Mouse (Mus musculus) layer of hippocampus, adult 2 months (tissue): ENCODE results near the gene Arel1. TPM values are rescaled to one million over a fixed set of nuclear protein-coding genes. Genes with fewer than 3 reads are reported as not detected.
A peak's percentile ranks its signal among the peaks of the same experiment; 100 is the strongest.

Experiments
- DNase-seq, 2 experiments: peaks; one replicate each; pipeline ENCODE4 v3.0.0; 2022; ENCODE audit warnings: low spot score in 2 of 2
- H3K27ac ChIP-seq: fragments of 200-600 bp; 2 replicates; pipeline ENCODE4 v1.8.1; 2022
- H3K4me3 ChIP-seq: fragments of 200-600 bp; 2 replicates; pipeline ENCODE4 v1.8.1; 2022; ENCODE audit warnings: mild to moderate bottlenecking
- CTCF ChIP-seq: fragments of 200-600 bp; conservative IDR thresholded peaks from 2 replicates; pipeline ENCODE4 v1.8.1; 2022; ENCODE audit warnings: antibody characterized with exemption, mild to moderate bottlenecking, moderate library complexity
- total RNA-seq, 2 experiments: library from RNA; stranded (reverse); gene quantifications; 2 replicates each; pipeline ENCODE4 v1.2.3; 2021

Gene Arel1
- total RNA-seq, 2 experiments from 2014 or later: 108 to 115 TPM

DNA sequence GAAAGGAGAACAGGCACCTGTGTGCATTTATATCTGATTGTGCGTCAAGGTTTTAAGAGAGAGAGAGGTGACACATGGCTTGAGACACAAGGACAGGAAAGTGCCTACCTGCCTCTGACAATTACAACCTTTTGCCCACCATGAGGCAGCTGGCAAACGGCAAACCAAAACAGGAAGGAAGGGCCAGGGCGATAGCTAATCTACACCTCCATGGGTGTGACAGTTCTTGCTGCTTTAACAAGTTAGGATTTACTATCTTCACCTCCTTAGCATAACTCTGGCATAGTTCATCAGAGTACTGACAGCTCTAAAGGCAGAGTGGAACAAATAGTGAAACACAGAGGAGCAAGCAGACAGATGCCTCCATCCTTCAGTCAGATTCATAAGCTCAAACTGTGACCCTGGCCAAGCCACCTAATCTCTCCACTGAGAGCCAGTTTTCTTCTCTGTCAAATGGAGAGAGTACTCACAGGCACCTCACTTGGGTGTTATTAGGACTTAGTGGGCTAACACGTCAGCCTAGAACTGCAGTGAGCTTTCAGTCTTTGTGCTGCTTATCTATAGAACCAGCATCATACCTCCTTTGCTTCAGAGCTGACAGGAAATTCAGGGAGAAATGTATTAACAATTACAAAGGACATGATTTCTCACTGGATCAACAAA is 26.4 kb downstream of the Arel1 start:
- no peak for TF ChIP-seq CTCF
- no peak for DNase-seq
- H3K27ac ChIP-seq: no peak overlapping the region
- H3K4me3 ChIP-seq: no peak overlapping the region

DNA sequence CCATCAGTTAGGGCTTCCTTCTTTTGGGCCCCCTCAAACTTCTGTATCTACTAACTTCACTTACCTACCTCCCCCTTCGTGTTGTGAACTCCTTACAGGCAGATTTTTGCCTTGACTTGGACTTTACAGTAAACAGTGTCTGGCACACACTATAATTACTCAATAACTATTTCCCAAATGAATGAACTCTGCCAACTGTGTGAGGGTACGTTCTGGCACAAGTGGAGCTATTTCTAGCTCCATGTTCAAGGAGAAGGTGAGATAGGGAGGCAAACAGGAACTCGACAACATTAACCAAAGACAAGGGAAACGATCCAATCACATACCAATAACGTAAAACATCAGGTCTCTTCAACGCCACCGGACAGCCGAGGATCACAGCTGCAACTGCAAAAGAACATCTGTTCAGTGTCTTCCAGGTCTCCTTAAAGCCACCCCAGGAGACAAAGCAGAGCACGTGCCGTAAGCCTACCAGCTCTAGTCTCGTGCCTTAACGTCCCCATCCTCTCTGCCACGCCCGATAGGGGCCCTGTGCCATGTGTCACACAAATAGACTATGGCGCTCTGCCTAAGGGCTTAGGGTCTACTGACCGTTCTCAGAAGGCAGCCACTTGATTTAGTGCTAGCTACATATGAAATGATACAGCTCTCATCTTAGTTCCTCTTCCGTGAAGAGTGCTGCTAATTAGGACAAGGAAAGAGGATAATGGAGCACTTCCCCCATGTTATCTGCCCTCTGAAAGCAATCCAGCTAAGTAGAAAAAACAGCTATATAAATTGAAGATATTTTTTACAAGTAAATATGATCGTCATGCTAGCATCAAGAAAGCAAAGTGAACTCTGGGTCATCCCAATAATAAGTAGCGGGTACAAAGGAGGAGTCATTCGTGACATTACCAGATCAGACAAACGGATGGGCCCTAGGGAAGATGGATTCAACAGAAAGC is 27.4 kb downstream of the Arel1 start:
- TF ChIP-seq CTCF: no peak
- no peak overlapping the region for H3K4me3 ChIP-seq
- DNase-seq: no peak
- no peak overlapping the region for H3K27ac ChIP-seq

DNA sequence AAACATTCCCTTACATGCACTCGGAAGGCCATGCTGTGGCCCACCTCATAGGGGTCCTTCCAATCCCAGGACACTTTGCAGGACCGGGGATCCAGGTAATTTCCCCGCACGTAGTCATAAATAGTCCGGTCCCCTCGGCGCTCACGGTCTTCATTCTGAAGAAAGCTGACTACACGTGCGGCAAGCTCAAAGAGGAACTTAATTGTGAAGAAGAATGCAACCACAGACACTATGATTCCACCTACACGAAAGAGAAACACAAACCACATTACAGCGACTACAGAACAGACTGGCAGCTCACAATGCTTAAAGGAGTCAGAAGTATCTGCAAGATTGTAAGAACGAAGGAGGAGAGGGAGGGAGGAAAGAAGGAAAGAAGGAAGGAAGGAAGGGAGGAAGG is 29.0 kb downstream of the Arel1 start:
- DNase-seq: no peak
- H3K27ac ChIP-seq: no peak overlapping the region
- TF ChIP-seq CTCF: no peak
- no peak overlapping the region for H3K4me3 ChIP-seq

DNA sequence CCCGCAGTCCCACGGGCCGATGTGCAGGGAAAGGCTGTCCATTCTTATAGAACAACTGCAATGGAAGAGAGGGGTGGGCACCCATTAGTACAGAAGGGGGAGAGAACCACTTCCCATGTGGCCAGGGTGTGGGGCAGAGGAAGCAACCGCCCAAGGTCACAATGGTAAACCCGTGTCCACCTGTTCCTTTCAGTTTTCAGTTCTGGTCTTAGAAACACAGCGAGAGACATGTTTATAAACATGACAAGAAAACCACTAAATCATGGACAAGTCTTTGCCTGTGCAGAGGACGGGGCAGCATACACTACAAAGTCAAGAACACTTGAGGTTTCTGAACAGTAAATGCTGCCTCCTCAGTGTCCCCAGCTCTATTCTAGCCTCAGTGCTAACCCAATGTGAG is 30.4 kb downstream of the Arel1 start:
- no peak for TF ChIP-seq CTCF
- Histone ChIP-seq H3K27ac (no peak overlapping the region), H3K4me3 (no peak overlapping the region)
- no peak for DNase-seq

DNA sequence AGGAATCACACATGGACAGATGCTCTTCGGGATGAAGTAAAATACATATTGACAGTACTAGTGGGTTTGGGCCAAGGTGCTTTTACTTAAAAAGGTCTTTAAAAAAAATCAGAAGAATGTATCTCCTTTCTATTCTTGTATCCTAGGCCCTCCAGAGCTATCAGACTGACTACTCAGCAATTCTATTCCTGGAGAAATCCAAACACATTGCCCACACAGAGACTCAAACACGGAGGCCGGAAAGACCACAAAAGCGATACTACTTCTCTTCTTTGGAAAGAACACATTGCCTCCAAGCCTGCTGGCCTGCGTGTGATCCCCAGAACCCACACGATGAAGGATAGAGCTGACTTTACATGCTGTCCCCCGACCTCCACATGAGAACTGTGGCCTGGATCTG is 31.6 kb downstream of the Arel1 start:
- Histone ChIP-seq H3K4me3 (no peak overlapping the region), H3K27ac (peak overlapping the region; percentile 25; the same call in 1 of the 2 replicates)
- TF ChIP-seq CTCF: no peak
- DNase-seq: no peak

DNA sequence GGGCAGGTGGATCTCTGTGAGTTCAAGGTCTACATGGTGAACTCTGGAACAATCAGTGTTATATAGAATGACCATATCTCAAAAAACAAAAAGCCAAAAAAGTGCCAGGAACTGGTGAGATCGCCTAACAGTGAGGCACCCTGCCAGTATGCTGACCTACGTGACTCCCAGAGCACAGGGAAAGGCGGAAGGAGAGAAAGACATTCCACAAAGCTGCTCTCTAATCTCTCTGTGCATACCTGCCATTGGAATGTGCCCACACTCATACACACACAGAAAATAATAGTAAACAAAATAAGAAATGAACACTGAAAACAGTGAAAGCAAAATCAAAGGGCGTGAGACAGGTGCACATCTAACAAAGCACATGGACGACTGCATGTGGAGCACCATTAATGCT is 35.4 kb downstream of the Arel1 start:
- Histone ChIP-seq H3K4me3 (no peak overlapping the region), H3K27ac (no peak overlapping the region)
- TF ChIP-seq CTCF: no peak
- no peak for DNase-seq

DNA sequence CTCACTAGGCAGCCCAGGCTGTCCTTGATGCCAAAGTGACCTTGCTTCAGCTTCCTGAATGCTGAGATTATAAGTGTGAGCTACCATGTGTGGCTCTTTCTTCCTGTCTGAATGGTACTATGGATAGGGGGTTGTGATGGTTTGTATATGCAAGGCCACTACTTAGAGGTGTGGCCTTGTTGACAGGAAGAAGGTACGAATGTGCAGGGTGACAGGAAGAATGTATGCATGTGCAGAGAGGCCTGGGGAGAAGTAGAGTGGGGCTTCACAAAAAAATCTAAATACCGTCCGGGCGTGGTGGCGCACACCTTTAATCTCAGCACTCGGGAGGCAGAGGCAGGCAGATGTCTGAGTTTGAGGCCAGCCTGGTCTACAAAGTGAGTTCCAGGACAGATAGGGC is 38.5 kb downstream of the Arel1 start:
- no peak for DNase-seq
- no peak for TF ChIP-seq CTCF
- H3K27ac ChIP-seq: no peak overlapping the region
- no peak overlapping the region for H3K4me3 ChIP-seq

DNA sequence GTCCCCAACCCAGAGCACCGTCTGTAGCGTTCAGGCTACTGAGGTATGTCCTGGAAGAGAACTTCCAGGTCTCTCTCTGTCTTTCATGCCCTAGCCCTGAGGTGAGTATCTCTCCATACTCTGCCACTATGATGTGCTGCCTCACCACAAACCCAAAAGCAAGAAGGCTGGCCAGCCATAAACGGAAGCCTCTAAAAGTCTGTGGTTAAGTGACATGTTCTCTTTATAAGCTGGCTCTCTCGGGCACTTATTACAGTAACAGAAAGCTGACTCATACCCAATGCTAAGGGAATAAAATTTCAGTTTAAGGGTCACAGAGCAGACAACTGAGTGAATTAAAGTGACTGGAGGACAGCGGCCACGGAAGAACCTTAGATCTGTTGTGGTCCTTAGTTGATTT is 44.2 kb downstream of the Arel1 start:
- DNase-seq: no peak
- H3K27ac ChIP-seq: no peak overlapping the region
- no peak for TF ChIP-seq CTCF
- no peak overlapping the region for H3K4me3 ChIP-seq

DNA sequence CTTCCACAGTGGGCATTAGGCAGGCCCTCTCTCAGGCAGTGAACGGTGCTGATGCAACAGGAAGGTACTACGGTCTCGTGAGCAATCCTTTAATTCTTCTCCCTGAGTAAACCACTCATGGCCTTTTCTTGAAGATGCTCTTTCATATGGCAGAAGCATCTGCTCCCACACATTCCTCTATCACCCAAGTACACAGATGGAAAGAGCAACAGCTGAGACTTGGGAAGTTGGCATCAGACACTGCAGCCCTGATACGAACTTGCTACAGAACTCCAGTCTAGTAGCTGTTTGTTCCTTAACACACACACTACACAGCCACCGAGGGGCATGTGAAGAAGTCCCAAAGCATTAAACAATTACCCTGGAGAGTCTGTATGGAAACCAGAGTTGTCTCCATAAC is 46.4 kb downstream of the Arel1 start:
- no peak for TF ChIP-seq CTCF
- H3K27ac ChIP-seq: no peak overlapping the region
- peak in 1 of 2 experiments; percentile 30 for DNase-seq
- no peak overlapping the region for H3K4me3 ChIP-seq

DNA sequence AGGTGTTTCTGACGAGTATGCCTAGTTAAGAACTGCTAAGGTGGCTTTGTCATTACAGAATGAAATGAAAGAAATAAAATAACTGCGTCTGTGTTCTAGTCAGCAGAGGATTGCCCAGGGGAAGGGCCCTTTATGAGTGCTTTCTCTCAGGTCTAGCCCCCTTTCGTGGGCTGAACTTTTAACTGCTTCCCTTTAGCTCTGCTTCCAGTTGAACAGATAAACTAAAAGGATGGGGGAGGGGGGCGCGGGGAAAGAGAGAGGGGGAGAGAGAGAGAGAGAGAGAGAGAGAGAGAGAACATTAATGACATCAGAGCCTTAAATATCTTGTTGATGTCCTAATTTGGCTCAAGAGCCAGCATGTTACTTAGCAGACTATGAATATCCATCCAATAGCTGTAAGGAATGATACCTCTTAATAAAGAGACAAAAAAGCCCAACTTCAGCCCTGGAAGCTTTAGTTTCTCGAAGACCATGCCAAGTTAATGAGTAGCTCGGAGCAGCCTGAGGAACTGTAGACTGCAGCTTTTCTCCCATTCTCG is 48.8 kb downstream of the Arel1 start:
- Histone ChIP-seq H3K27ac (no peak overlapping the region), H3K4me3 (no peak overlapping the region)
- TF ChIP-seq CTCF: no peak
- DNase-seq: no peak

DNA sequence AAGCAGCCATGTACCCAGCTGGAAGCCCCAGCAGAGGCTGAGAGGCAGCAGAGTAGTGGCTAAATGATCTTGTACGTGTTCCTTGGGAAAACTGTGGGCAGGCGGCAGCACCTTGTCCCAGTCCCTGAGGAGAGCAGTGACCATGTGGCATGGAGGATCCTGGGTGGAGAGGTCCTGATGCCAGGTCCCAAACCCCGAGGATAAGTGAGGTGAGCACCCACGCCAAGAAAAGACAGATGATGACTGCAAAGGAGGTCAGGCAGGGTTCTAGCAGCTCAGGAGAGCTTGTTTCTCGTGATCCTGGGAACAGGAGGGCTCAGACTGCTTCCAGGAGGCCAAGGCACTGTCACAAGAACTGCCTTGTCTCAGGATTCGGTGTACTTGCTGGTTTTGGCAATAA is 51.9 kb downstream of the Arel1 start:
- DNase-seq: no peak
- Histone ChIP-seq H3K27ac (no peak overlapping the region), H3K4me3 (no peak overlapping the region)
- TF ChIP-seq CTCF: no peak

DNA sequence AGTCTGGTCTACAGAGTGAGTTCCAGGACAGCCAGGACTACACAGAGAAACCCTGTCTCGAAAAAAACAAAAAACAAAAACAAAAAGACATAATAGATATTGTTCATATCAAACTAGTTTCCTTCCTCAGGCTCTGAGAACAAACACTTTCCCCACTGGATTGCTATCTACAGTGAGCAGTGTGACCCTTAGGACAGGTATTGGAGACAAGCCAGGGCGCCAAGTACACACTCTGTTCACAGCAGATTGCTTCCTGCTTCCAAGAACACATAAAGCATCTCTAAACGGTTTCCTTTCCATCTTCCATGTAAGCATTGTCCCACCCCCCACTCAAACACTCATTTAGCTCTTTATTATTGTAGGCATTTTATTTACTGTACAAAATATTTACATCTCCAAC is 52.9 kb downstream of the Arel1 start:
- no peak for DNase-seq
- TF ChIP-seq CTCF: no peak
- Histone ChIP-seq H3K4me3 (no peak overlapping the region), H3K27ac (no peak overlapping the region)

DNA sequence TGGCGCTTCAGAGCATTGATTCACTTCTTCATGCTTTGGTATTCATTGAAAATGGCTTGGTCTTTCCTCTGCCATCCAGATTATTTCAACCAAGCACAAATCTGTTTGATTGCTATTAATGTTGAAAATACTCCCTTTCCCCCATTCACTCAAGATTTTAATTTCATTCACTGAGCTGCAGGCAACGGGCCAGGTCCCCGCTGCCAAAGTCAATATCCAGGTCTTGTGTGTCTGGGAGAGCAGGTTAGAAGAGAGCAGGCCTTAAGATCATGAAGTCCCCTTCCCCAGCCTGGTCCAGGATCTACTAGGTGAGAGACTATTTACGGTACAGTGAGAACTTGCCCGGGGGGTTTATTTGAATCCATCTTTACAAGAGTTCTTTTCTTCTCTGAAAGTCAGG is 55.7 kb downstream of the Arel1 start:
- DNase-seq: no peak
- no peak for TF ChIP-seq CTCF
- Histone ChIP-seq H3K4me3 (no peak overlapping the region), H3K27ac (no peak overlapping the region)
